Mouse (Mus musculus) retina, adult 2 months (tissue): ENCODE results near the gene Adnp.
"Not testable (repeated sequence)": the region's sequence is repeated elsewhere in the genome, so short reads cannot be mapped to it uniquely, and the experiment has no call there.

Experiments
- DNase-seq: peaks from one replicate; pipeline ENCODE4 v3.0.0-alpha.2; 2012; ENCODE audit warnings: low read depth, low spot score

The Adnp gene

DNA sequence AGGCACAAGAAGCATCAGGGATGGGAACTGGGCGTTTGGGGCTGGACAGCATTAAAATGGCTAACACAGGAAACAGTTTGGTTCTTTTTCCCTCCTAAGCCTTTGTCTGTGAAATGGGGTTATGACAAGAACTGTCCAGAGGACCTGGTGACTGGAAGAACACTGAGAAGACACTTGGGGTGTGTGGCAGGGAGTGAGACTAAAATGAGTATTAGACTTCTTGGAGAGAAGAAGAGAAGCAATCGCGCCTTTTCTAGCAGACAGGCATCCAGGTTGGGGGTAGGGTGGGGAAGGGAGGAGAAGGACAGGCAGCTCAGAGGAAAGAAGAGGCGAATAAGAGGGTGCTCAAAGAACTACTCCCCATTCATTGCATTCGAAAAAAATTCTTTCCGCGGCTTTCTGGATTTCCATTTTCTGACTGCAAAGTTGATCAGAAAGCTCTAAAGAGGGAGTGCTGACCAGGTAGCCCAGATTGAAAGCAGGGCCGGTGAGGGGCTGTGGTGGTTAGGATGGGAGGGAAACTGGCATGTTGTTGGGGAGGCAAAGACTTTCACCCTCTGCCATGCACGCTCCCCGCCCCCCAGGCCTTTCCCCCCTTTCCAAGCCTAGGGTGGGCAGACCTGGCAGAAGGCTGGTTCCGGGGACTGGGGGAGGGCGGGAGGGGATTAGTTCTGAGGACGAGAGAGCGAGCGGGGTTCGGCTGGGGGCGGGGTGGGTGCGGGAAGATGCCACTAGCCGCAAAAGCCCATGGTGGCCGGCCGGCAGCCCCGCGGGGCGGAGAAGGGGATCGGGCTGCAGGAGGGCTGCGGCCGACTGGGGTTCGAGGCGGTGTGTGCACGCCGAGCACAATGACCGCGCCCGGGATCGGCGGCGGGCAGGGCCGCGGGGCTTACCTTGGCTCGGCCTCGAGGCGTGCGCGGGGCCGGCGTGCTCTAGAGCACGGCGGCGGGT lies 956 bp downstream of the Adnp start:
- DNase-seq = no peak

DNA sequence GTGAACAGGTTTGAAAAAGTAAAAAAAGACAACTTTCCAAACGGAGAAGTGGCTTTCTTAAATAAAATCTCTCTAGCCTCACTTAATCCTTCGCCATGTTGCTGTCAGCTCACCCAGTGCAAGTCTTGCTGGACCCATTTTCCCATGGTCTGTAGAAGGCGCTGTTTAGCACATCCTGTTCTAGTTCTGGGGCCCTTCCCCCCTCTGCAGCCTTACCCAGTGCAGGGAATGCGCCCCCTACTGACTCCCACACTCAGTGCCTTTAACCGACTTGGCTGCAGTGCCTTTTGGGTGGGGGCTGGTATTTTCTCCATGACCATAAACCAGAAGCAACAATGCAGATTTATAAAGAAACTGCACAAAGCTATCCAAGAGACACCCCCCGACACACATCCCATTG lies 1.6 kb downstream of the Adnp start:
- DNase-seq = peak; percentile 71

- DNase-seq = no peak
These were observed 2.4 kb downstream of the Adnp start for GRCm38 (mm10) chr2:168204476-168204999.

DNA sequence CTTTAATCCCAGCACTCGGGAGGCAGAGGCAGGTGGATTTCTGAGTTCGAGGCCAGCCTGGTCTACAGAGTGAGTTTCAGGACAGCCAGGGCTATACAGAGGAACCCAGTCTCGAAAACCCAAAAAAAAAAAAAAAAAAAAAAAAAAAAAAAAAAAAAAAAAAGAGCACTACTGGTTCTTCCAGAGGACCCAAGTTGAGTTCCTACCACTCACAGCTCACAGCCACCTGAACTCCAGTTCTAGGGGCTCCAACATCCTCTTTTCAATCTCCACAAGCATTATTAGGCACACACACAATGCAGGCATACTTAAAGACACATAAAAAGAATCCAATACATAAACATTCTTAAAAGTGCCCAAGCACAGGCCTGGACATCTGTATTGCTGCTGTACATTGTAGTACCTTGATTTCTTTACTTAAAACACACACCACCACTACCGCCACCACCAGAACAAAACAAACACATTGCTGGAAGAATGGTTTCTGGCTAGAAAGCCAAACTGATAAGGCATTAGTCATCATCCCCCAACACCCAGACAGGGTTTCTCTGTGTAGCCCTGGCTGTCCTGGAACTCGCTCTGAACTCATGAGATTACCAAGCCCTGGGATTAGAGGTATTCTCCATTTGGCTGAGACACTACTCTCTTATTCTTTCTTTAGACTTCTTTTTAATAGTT lies 6.8 kb downstream of the Adnp start:
- DNase-seq = no peak

DNA sequence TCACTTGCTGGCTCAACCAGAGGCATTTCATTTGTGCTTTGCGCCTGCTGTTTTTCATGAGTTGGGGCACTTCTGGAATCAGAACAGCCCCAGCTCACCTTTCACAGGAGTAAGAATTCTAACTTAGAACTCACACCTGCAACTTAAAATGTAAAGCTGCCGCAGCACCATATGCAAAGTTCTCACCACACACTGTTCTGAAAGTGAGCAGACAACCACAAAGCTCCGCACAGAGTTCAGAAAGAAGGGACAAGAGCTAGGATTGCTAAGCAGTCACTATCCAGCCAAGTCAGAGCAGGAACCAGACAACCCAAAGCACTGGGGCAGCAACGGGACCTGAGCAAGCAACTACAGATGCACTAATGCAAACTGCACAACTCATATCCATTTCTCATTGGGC lies 7.4 kb downstream of the Adnp start:
- DNase-seq = no peak

GRCm38 (mm10) chr2:168198421-168198820 lies 8.5 kb downstream of the Adnp start:
- DNase-seq = no peak

DNA sequence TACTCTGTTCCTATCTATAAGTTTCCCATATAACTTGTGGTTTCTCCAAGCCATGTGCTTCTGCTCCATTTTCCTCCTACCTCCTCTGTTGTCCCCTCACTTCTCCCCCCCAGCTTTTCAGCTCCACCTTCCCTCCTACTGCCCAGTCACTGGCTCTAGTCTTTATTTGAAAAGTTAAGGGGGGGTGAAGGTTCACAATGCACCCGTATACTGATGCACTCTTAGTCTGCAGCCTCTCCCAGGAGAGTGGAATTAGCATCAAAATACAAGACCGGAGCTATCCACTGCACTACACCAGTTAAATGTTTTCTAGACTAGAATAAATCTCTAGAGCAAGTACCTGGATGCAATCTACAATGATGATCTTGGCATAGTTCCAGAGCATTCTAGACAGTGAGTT lies 11.2 kb downstream of the Adnp start:
- no peak for DNase-seq

DNA sequence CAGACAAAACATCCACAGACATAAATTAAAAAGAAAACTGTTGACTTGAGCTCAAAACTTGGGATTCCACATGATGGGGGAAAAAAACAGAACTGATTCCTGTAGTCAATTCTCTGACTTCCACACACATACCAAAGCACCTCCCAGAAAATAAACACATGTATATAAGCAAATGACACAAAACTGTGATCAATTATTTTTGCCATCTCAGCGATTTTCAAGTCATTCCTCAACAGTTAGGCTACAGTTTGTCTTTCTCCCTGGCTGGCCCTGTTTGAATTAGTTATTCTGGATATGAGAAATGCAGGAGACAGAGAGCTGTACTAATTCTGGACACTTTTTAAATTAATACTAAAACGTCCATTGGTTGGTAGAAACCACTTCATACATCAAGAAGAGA lies 13.2 kb downstream of the Adnp start:
- no peak for DNase-seq

- DNase-seq = no peak
These were observed 15.1 kb downstream of the Adnp start for GRCm38 (mm10) chr2:168191856-168192255.

DNA sequence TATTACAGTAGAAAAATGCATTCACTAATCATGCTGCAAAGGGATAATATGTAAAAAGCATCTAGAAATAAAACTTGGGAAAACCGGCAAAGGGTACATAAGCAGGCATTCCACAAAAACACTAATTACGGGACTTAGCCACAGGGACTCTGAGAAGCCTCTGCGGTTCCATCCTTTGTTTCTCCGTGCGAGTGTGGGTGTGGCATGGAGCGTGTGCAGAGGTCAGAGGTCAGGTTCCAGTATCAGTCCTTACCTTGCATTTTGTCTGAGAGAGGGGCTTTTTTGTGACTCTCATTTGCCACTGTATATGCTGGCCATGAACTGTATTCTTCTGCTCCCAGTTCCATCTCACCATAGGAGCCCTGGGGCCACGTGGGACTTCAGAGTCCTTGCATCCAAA lies 31.0 kb downstream of the Adnp start:
- no peak for DNase-seq

- no peak for DNase-seq
These were observed 36.7 kb downstream of the Adnp start for GRCm38 (mm10) chr2:168170167-168170685.

GRCm38 (mm10) chr2:168169800-168170113 lies 37.2 kb downstream of the Adnp start:
- no peak for DNase-seq

DNA sequence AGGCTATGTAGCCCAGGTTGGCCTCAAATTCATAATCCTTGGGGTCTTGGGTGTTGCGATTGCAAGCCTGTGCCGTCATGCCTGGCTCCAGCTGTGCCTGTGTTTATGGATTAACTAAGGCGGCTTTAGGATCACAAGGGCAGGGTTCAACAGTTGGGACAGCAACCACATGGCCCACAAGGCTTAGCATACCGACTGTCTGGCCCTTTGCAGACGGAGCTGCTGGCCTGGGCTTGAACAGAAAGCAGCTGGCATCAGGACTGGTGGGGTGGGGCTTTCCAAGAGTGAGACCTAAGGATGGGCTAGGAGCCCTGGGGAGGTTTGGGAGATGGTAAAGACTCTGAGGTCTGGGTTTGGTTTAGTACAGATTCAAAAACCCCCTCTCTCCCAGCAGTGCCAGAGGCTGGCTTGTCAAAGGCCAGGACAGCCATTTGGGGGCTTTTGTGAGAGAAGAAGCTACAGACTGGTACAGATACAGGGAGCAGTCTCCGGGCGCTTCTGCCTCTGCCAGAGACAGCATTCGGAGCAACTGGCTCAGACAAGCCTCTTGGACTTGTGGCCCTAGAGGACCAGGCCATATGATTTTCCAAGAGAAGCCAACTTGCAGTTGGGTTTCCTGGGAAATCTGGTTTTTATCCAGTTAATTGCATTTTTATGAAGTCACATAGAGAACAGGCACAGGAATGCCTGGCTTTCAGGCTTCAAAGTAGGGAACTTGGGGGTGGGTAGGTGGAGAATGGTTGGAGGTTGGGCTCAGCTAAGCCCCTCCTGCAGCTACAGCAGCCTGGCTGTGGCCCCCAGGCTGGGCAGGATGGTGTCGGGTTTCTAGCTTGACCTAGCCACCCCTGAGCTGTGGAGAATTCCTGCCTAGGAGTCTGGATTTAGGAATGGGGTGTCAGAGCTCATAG lies 37.8 kb downstream of the Adnp start:
- no peak for DNase-seq

DNA sequence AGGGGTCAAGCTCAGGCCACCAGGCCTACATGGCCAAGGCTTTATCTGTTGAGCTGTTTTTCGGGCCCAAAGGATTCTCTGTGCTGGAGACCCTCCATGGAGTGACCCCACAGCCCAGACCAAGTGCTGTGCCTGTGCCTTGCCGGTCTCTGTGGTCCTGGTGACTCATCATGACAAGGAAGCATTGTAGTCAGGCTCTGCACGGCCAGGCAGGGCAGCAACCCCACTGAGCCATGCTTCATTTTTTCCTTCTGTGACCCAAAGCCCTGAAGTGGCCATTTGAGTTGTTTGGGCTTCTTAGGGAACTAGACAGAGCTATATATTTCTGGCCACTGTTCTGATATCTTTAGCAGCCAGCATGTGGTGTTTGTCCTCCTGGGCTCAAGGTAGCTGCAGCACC lies 39.1 kb downstream of the Adnp start:
- DNase-seq = no peak

DNA sequence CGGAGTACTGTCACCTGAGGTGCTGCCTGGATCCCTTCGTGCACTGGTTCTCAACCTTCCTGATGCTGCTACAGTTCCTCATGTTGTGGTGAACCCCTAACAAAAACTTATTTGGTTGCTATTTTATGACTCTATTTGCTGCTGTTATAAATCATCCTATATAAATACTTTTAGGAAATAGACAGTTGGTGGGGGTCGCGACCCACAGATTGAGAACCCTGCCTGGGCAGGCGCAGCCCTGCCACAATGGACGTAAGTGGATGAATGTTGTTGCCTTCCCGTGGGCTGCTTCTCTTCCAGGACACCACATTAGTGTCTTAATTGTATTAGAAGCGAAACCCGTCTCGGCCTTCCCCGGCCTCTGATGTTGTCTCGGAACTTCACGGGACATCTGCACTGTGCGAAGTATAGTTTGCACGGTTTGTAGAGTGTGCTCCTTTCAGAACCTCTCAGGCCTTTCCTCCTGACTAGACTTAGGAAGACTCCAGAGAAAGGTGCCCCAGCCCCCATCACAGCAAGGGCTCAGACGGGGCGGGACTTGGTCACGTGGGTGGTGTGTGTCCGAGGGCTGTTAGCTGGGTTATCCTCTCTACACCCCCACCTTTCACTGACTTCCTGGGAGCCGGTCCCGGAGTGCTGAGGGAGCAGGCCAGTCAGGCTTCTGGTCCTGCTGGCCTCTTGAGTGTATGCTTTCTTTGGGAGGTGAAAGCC lies 40.0 kb downstream of the Adnp start:
- DNase-seq = no peak

- DNase-seq = no peak
These were observed 44.9 kb downstream of the Adnp start for GRCm38 (mm10) chr2:168161978-168162377.

DNA sequence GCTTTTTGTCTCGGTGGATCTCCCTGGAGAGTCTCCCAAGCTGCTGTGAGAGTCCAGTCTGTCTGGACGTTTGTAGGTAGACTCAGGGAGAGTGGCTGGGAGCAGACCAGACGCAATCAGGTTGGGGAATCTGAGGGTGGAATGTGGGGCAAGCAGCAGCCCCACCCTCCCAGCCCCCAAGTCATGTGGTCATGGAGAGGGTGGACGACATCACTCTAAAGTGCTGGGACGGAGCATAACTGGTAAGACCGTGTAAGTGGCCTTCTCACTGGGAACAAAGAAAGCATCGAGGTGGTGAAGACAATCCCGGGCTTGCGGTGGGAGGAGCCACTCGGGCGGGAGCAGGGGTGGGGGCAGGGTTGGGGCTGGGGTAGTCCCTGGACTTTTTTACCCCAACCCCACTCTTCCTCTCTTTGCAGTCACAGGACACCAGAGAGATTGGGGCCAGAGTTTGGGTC lies 45.4 kb downstream of the Adnp start:
- no peak for DNase-seq

DNA sequence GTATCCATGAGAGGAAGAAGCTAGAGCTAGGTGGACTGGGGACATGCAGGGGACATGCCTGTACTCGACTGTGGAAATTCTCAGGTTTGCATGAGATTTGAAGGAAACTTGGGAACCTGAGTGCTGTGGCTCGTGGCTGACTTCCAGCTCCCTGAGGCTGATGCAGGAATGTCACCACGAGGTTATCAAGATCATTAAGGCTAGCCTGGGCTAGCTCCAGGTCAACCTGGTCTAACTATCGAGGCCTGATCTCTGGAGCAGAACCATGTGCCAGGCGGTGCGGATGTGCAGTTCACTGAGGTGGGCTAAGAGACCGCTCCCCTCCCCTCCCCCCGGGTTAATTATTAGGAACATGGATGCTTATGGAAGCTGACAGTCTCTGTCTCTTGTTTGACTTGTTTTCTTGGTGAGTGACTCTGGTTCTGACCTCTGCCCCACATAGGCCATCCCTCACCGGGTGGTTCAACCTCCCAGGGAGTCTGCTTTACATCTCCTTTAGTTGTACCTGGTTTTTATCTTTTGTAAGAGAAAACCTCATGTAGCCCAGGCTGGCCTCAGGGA lies 46.5 kb downstream of the Adnp start:
- DNase-seq = no peak

- peak; percentile 73 for DNase-seq
These were observed 47.8 kb downstream of the Adnp start for GRCm38 (mm10) chr2:168158911-168159711.

DNA sequence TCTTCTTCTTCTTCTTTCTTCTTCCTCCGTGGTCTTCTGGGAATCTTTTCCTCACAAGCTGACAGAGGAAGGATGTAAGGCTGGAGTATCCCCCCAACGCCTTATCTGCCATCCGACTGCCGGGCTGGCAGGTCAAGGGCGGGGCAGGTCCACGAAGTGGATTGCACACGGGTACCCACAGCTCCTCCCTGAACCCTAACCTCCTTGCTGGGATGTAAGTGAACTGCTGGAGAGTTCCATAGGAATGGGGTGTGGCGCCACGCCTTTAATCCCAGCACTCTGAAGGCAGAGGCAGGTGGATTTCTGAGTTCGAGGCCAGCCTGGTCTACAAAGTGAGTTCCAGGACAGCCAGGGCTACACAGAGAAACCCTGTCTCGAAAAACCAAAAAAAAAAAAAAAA lies 48.9 kb downstream of the Adnp start:
- DNase-seq = not testable (repeated sequence)
